Mouse (Mus musculus) CD4-positive, CD25-positive, alpha-beta regulatory T cell, adult 9 weeks (primary cell): Measurements from ENCODE around the gene Nus1. TPM values are rescaled to one million over a fixed set of nuclear protein-coding genes. Genes with fewer than 3 reads are reported as not detected.

Source experiments
- polyA plus RNA-seq: library from polyadenylated mRNA; unstranded; fragments of 100-300 nt; shearing (Covaris generic); gene quantifications from one replicate; pipeline ENCODE4 v1.2.1, GENCODE M21; 2017

Nus1 gene
- 5.1 TPM for polyA plus RNA-seq

GRCm38 (mm10) chr10:52417299-52417997, at the start of gene Nus1:
Gene Nus1, plus strand, starts transcription at chr10:52417547.

GRCm38 (mm10) chr10:52381845-52382591, 35.3 kb upstream of the Nus1 start, which contains the start of gene Gopc:
Gene Gopc, minus strand, starts transcription at chr10:52382124.

GRCm38 (mm10) chr10:52388922-52389430, 28.4 kb upstream of the Nus1 start, which contains the start of gene Nepn:
Gene Nepn, plus strand, starts transcription at chr10:52388972.

Other genes with a start within 250 kb of the Nus1 start
- gene Ros1, start 222.3 kb upstream of the Nus1 start, polyA plus RNA-seq: not detected
- not detected for gene Dcbld1, start 183.9 kb upstream of the Nus1 start, polyA plus RNA-seq
- not detected for gene Gm26741, start 58.8 kb upstream of the Nus1 start, polyA plus RNA-seq
- 4.4 TPM for gene Gopc, start 35.4 kb upstream of the Nus1 start, polyA plus RNA-seq
- not detected for gene Nepn, start 28.6 kb upstream of the Nus1 start, polyA plus RNA-seq